Mouse (Mus musculus) heart, postnatal 25 days (tissue): ENCODE measurements around the gene Gpr156. TPM values are rescaled to one million over a fixed set of nuclear protein-coding genes. Genes with fewer than 3 reads are reported as not detected.
A peak's percentile ranks its signal among the peaks of the same experiment; 100 is the strongest.

Experiments
- DNase-seq: peaks from one replicate; pipeline ENCODE4 v3.0.0; 2022; ENCODE audit warnings: low spot score
- intact Hi-C: fragments of 180-260 bp; cut with DNase I; formaldehyde crosslinking; loops from one replicate; pipeline ENCODE4 v1.15.1; 2025
- total RNA-seq, 2 experiments: library from RNA; stranded (reverse); gene quantifications; 2 replicates each; pipeline ENCODE4 v1.2.3; 2021

Gpr156 gene
- total RNA-seq, 2 experiments from 2014 or later: not detected

- DNase-seq: no peak
- intact Hi-C loops: no loop called here
These were observed 9.8 kb upstream of the Gpr156 start for GRCm38 (mm10) chr16:37906456-37906855.

GRCm38 (mm10) chr16:37911086-37911485 lies 5.2 kb upstream of the Gpr156 start:
- intact Hi-C loops: no loop called here
- DNase-seq: no peak

GRCm38 (mm10) chr16:37916818-37917201 lies 514 bp downstream of the Gpr156 start:
- intact Hi-C loops: no loop called here
- DNase-seq: no peak

- intact Hi-C loops: no loop called here
- no peak for DNase-seq
These were observed 2.7 kb downstream of the Gpr156 start for GRCm38 (mm10) chr16:37919000-37919399.

GRCm38 (mm10) chr16:37920842-37921409 lies 4.6 kb downstream of the Gpr156 start:
- intact Hi-C loops: no loop called here
- no peak for DNase-seq

GRCm38 (mm10) chr16:37926087-37926486 lies 9.8 kb downstream of the Gpr156 start:
- intact Hi-C loops: no loop called here
- DNase-seq: no peak

- DNase-seq: no peak
- intact Hi-C loops: no loop called here
These were observed 10.8 kb downstream of the Gpr156 start for GRCm38 (mm10) chr16:37927117-37927516.

GRCm38 (mm10) chr16:37929006-37929405 lies 12.7 kb downstream of the Gpr156 start:
- intact Hi-C loops: no loop called here
- DNase-seq: no peak

- intact Hi-C loops: no loop called here
- DNase-seq: no peak
These were observed 13.3 kb downstream of the Gpr156 start for GRCm38 (mm10) chr16:37929626-37930025.

GRCm38 (mm10) chr16:37934932-37935331 lies 18.6 kb downstream of the Gpr156 start:
- intact Hi-C loops: no loop called here
- DNase-seq: no peak

- DNase-seq: no peak
- intact Hi-C loops: no loop called here
These were observed 21.0 kb downstream of the Gpr156 start for GRCm38 (mm10) chr16:37937276-37937675.

GRCm38 (mm10) chr16:37938125-37939081 lies 22.1 kb downstream of the Gpr156 start:
- DNase-seq: no peak

GRCm38 (mm10) chr16:37939082-37939863 lies 23.0 kb downstream of the Gpr156 start:
- intact Hi-C loops: no loop called here
- DNase-seq: no peak

More at GRCm38 (mm10) chr16:37938125-37939081, 22.1 kb downstream of the Gpr156 start:
- intact Hi-C loops: no loop called here

GRCm38 (mm10) chr16:37940291-37940690 lies 24.0 kb downstream of the Gpr156 start:
- intact Hi-C loops: loop anchor here (10.0 kb wide), 1 partner anchor 825 kb away; no protein-coding TSS in a partner anchor
- DNase-seq: no peak

GRCm38 (mm10) chr16:37943701-37944100 lies 27.4 kb downstream of the Gpr156 start:
- intact Hi-C loops: loop anchor here (10.0 kb wide), 1 partner anchor 829 kb away; no protein-coding TSS in a partner anchor

GRCm38 (mm10) chr16:37945031-37945796 lies 28.9 kb downstream of the Gpr156 start:
- intact Hi-C loops: loop anchor here (10.0 kb wide), 1 partner anchor 830 kb away; no protein-coding TSS in a partner anchor
- DNase-seq: no peak

More at GRCm38 (mm10) chr16:37943701-37944100, 27.4 kb downstream of the Gpr156 start:
- no peak for DNase-seq

- DNase-seq: peak; percentile 26
- intact Hi-C loops: loop anchor here (1.0 to 10.0 kb wide), 3 partner anchors 133 to 832 kb away; no protein-coding TSS in a partner anchor
These were observed 30.9 kb downstream of the Gpr156 start for GRCm38 (mm10) chr16:37947160-37947559.

- intact Hi-C loops: loop anchor here (10.0 kb wide), 1 partner anchor 834 kb away; no protein-coding TSS in a partner anchor
These were observed 32.1 kb downstream of the Gpr156 start for GRCm38 (mm10) chr16:37948365-37948764.

GRCm38 (mm10) chr16:37951171-37951570 lies 34.9 kb downstream of the Gpr156 start:
- intact Hi-C loops: no loop called here
- DNase-seq: no peak

More at GRCm38 (mm10) chr16:37948365-37948764, 32.1 kb downstream of the Gpr156 start:
- DNase-seq: no peak
